ENCODE assay signal across 28 mouse cellular contexts in genomic region chr12:43920396-43920795, GRCm38 (mm10).
DNase-seq lines count a peak whose midpoint lies in the region; ATAC-seq and TF ChIP-seq lines count a peak whose summit lies in the region.
"Had no signal": no experiment of that assay in that cellular context is flagged by ENCODE, and none has a peak within 500 bp of the region (broad histone marks: within the 10 kb centered on the region; RNA-seq: fewer than 3 reads in every experiment).

No protein-coding gene starts in this region.

- no peak overlapping the region for H3K9ac ChIP-seq in embryonic facial prominence, embryonic 11.5 days (replicated peaks; ENCODE audit: low read length)
- H3K9ac ChIP-seq in ES-Bruce4 (ENCODE audit: low read depth, poor library complexity, severe bottlenecking) = no peak overlapping the region
- H3K9ac ChIP-seq: embryonic facial prominence, embryonic 12.5 days; embryonic facial prominence, embryonic 15.5 days; heart, embryonic 13.5 days; hindbrain, embryonic 14.5 days had no signal

- 67% methylated on average over 4 of the region's 4 CpGs for WGBS in embryonic facial prominence, embryonic 11.5 days
- WGBS in embryonic facial prominence, embryonic 10.5 days = 70% methylated on average over 4 of the region's 4 CpGs

- H3K4me3 ChIP-seq in embryonic facial prominence, embryonic 11.5 days (ENCODE audit: low read depth, low read length) = no peak overlapping the region
- no peak overlapping the region for H3K4me3 ChIP-seq in embryonic facial prominence, embryonic 10.5 days
- H3K4me3 ChIP-seq in ES-Bruce4 (ENCODE audit: low read depth, low read length) = no peak overlapping the region
- H3K4me3 ChIP-seq: embryonic facial prominence, embryonic 12.5 days; embryonic facial prominence, embryonic 15.5 days; heart, adult 2 months; heart, embryonic 10.5 days; heart, embryonic 13.5 days had no signal

- no peaks in the 10 kb centered on the region for H3K4me1 ChIP-seq in embryonic facial prominence, embryonic 11.5 days (ENCODE audit: control insufficient read depth, insufficient read depth, low read length)
- no peaks in the 10 kb centered on the region for H3K4me1 ChIP-seq in embryonic facial prominence, embryonic 10.5 days
- peaks cover 2% of the 10 kb centered on the region for H3K4me1 ChIP-seq in ES-Bruce4 (ENCODE audit: control insufficient read depth, insufficient read depth, low read length)
- H3K4me1 ChIP-seq: embryonic facial prominence, embryonic 12.5 days; embryonic facial prominence, embryonic 15.5 days; heart, embryonic 10.5 days; heart, embryonic 13.5 days had no signal

- no peak overlapping the region for H3K27ac ChIP-seq in embryonic facial prominence, embryonic 11.5 days (replicated peaks; ENCODE audit: low read depth, low read length)
- H3K27ac ChIP-seq in embryonic facial prominence, embryonic 10.5 days (replicated peaks) = no peak overlapping the region
- H3K27ac ChIP-seq in ES-Bruce4 (ENCODE audit: insufficient read depth, low read length) = peak overlapping the region; percentile 65
- H3K27ac ChIP-seq: embryonic facial prominence, embryonic 12.5 days; embryonic facial prominence, embryonic 15.5 days; heart, adult 2 months; heart, embryonic 10.5 days; heart, embryonic 13.5 days; hindbrain, embryonic 14.5 days; hindbrain, postnatal 0 days had no signal

- DNase-seq in embryonic facial prominence, embryonic 11.5 days (ENCODE audit: low spot score) = peak; percentile 7
- no peak for DNase-seq in embryonic facial prominence, embryonic 10.5 days (ENCODE audit: low spot score)
- DNase-seq in R1 (ENCODE audit: low read depth, low spot score) = peak; percentile 69
- no peak for DNase-seq in left cerebral cortex, adult 9 months (ENCODE audit: low spot score in 2 of 2)
- DNase-seq in layer of hippocampus, postnatal 25 days (ENCODE audit: extremely low spot score in 1 of 2, low spot score in 1 of 2) = no peak
- DNase-seq: adrenal gland, postnatal 10 days; adrenal gland, postnatal 36 days; cerebellum, adult 18-20 months; cerebellum, adult 9-11 months; cerebellum, postnatal 36 days; embryo, embryonic 11 days; gastrocnemius, postnatal 10 days; gastrocnemius, postnatal 36 days; heart, adult 2 months; heart, postnatal 14 days; heart, postnatal 4 days; kidney, adult 18-20 months had no signal

- no peak for TF ChIP-seq EP300 in ES-Bruce4 (IDR thresholded peaks at IDR 0.05; ENCODE audit: insufficient read depth, low read depth, low read length)

- no peak for TF ChIP-seq CTCF in ES-Bruce4 (IDR thresholded peaks at IDR 0.05; ENCODE audit: low read depth, low read length)

- no peak for ATAC-seq in embryonic facial prominence, embryonic 11.5 days (replicated peaks; ENCODE audit: insufficient number of reproducible peaks, low FRiP score, low TSS enrichment, low read depth)
- ATAC-seq: activated CD4-positive, CD25-positive, alpha-beta regulatory T cell, adult 4 months; forebrain, embryonic 16.5 days; hindbrain, postnatal 0 days; inflammation-experienced regulatory T-cells, adult 6 months; intestine, embryonic 16.5 days had no signal

- no peaks in the 10 kb centered on the region for H3K9me3 ChIP-seq in embryonic facial prominence, embryonic 11.5 days (replicated peaks; ENCODE audit: control insufficient read depth, low read length)
- H3K9me3 ChIP-seq in embryonic facial prominence, embryonic 10.5 days = no peaks in the 10 kb centered on the region
- no peaks in the 10 kb centered on the region for H3K9me3 ChIP-seq in ES-Bruce4 (replicated peaks; ENCODE audit: control insufficient read depth, insufficient read depth, low read length, poor library complexity, severe bottlenecking)
- H3K9me3 ChIP-seq: embryonic facial prominence, embryonic 12.5 days; embryonic facial prominence, embryonic 15.5 days; heart, embryonic 10.5 days; heart, embryonic 13.5 days had no signal

- no peak for TF ChIP-seq POLR2A in ES-Bruce4 (IDR thresholded peaks at IDR 0.05; ENCODE audit: insufficient read depth, low read length)

- H3K36me3 ChIP-seq in embryonic facial prominence, embryonic 11.5 days (replicated peaks; ENCODE audit: control insufficient read depth, insufficient read depth, low read depth, low read length) = no peaks in the 10 kb centered on the region
- H3K36me3 ChIP-seq in embryonic facial prominence, embryonic 10.5 days (replicated peaks) = no peaks in the 10 kb centered on the region
- no peaks in the 10 kb centered on the region for H3K36me3 ChIP-seq in ES-Bruce4 (ENCODE audit: control insufficient read depth, insufficient read depth, low read length, poor library complexity, severe bottlenecking)
- H3K36me3 ChIP-seq: embryonic facial prominence, embryonic 12.5 days; embryonic facial prominence, embryonic 15.5 days; heart, embryonic 10.5 days; heart, embryonic 13.5 days had no signal

- no peak overlapping the region for H3K4me2 ChIP-seq in embryonic facial prominence, embryonic 11.5 days (ENCODE audit: low read depth, low read length)
- H3K4me2 ChIP-seq: embryonic facial prominence, embryonic 12.5 days; embryonic facial prominence, embryonic 15.5 days; heart, embryonic 13.5 days; hindbrain, embryonic 14.5 days had no signal

- H3K27me3 ChIP-seq in embryonic facial prominence, embryonic 11.5 days (ENCODE audit: control insufficient read depth, insufficient read depth, low read length) = no peaks in the 10 kb centered on the region
- H3K27me3 ChIP-seq in embryonic facial prominence, embryonic 10.5 days (replicated peaks; ENCODE audit: low read depth, poor library complexity, severe bottlenecking) = no peaks in the 10 kb centered on the region
- H3K27me3 ChIP-seq in ES-Bruce4 (ENCODE audit: control insufficient read depth, insufficient read depth, low read length, poor library complexity, severe bottlenecking) = no peaks in the 10 kb centered on the region
- H3K27me3 ChIP-seq: embryonic facial prominence, embryonic 12.5 days; embryonic facial prominence, embryonic 15.5 days; heart, embryonic 13.5 days had no signal

Comparison
In these comparisons a context has a peak if more than half of its experiments do, and no peak if none do; other contexts are left out.
1. DNase-seq: peak in embryonic facial prominence, embryonic 11.5 days (single experiment) and R1 (single experiment); none in embryonic facial prominence, embryonic 10.5 days (single experiment), left cerebral cortex, adult 9 months (0 of 2) and layer of hippocampus, postnatal 25 days (0 of 2).